Mouse (Mus musculus) erythroblast, adult 5-6 weeks (primary cell): ENCODE measurements around the gene Itgb1. TPM values are rescaled to one million over a fixed set of nuclear protein-coding genes. Genes with fewer than 3 reads are reported as not detected.

Experiments
- ATAC-seq: replicated peaks from 2 replicates; pipeline ENCODE4 v1.8.0; 2016; ENCODE audit warnings: moderate number of reproducible peaks, mild to moderate bottlenecking, moderate TSS enrichment, inconsistent platforms; ENCODE audit not compliant: poor library complexity, low FRiP score, severe bottlenecking
- total RNA-seq, 2 experiments: library from RNA; stranded (forward) in 1 of 2; stranded (reverse) in 1 of 2; fragments of 150-400 nt in 1 of 2; fragments of 200-764, 138-1000 nt in 1 of 2; gene quantifications; 2 replicates each; pipeline versions ENCODE4 v1.2.3 to v1.2.4; 2015 to 2017; ENCODE audit warnings: low replicate concordance in 2 of 2

The Itgb1 gene
- total RNA-seq, 2 experiments from 2014 or later, result 33.8 to 56.3 TPM

GRCm38 (mm10) chr8:128680548-128681325 lies 4.7 kb upstream of the Itgb1 start:
- no peak for ATAC-seq

- ATAC-seq, result no peak
Measured at GRCm38 (mm10) chr8:128681970-128682369, 3.5 kb upstream of the Itgb1 start.

GRCm38 (mm10) chr8:128684609-128685506 lies 596 bp upstream of the Itgb1 start:
- ATAC-seq, result peak; percentile 77

GRCm38 (mm10) chr8:128686429-128686990 lies 1.1 kb downstream of the Itgb1 start:
- no peak for ATAC-seq

GRCm38 (mm10) chr8:128688679-128689078 lies 3.2 kb downstream of the Itgb1 start:
- ATAC-seq, result no peak

GRCm38 (mm10) chr8:128690056-128690455 lies 4.6 kb downstream of the Itgb1 start:
- no peak for ATAC-seq

- peak; percentile 34; the same call in 1 of the 2 replicates for ATAC-seq
Measured at GRCm38 (mm10) chr8:128696701-128697397, 11.4 kb downstream of the Itgb1 start.

- ATAC-seq, result no peak
Measured at GRCm38 (mm10) chr8:128697945-128698344, 12.5 kb downstream of the Itgb1 start.

GRCm38 (mm10) chr8:128704376-128704775 lies 18.9 kb downstream of the Itgb1 start:
- ATAC-seq, result no peak

- ATAC-seq, result no peak
Measured at GRCm38 (mm10) chr8:128704836-128705235, 19.4 kb downstream of the Itgb1 start.

GRCm38 (mm10) chr8:128709261-128709660 lies 23.8 kb downstream of the Itgb1 start:
- peak; percentile 94 for ATAC-seq

- no peak for ATAC-seq
Measured at GRCm38 (mm10) chr8:128716184-128716583, 30.7 kb downstream of the Itgb1 start.

GRCm38 (mm10) chr8:128724819-128725218 lies 39.4 kb downstream of the Itgb1 start:
- no peak for ATAC-seq

GRCm38 (mm10) chr8:128727213-128727612 lies 41.8 kb downstream of the Itgb1 start:
- ATAC-seq, result no peak

GRCm38 (mm10) chr8:128732254-128732653 lies 46.8 kb downstream of the Itgb1 start:
- ATAC-seq, result no peak

- no peak for ATAC-seq
Measured at GRCm38 (mm10) chr8:128734118-128734517, 48.7 kb downstream of the Itgb1 start.

GRCm38 (mm10) chr8:128735692-128736091 lies 50.2 kb downstream of the Itgb1 start:
- no peak for ATAC-seq
